Comparison of ENCODE assay signal across 18 mouse cellular contexts in genomic region chr2:28228364-28228763, GRCm38 (mm10). TPM values are rescaled to one million over a fixed set of nuclear protein-coding genes. Genes with fewer than 3 reads are reported as not detected.
DNase-seq lines count a peak whose midpoint lies in the region; ATAC-seq lines count a peak whose summit lies in the region.
"Had no signal": no experiment of that assay in that cellular context is flagged by ENCODE, and none has a peak within 500 bp of the region (broad histone marks: within the 10 kb centered on the region; RNA-seq: fewer than 3 reads in every experiment).

No protein-coding gene starts in this region.

- no peaks in the 10 kb centered on the region for H3K27me3 ChIP-seq in hindbrain, embryonic 10.5 days (ENCODE audit: insufficient read depth, poor library complexity, severe bottlenecking)
- no peaks in the 10 kb centered on the region for H3K27me3 ChIP-seq in hindbrain, embryonic 12.5 days
- no peaks in the 10 kb centered on the region for H3K27me3 ChIP-seq in embryonic facial prominence, embryonic 10.5 days (replicated peaks; ENCODE audit: low read depth, poor library complexity, severe bottlenecking)
- no peaks in the 10 kb centered on the region for H3K27me3 ChIP-seq in midbrain, embryonic 14.5 days (ENCODE audit: control insufficient read depth, insufficient read depth, low read length)
- H3K27me3 ChIP-seq: embryonic facial prominence, embryonic 13.5 days; neural tube, embryonic 12.5 days had no signal

- 94% methylated on average over 4 of the region's 4 CpGs for WGBS in hindbrain, embryonic 10.5 days
- 91% methylated on average over 4 of the region's 4 CpGs for WGBS in hindbrain, embryonic 12.5 days
- WGBS in embryonic facial prominence, embryonic 10.5 days: 91% methylated on average over 4 of the region's 4 CpGs
- 75% methylated on average over 4 of the region's 4 CpGs for WGBS in midbrain, embryonic 14.5 days

- H3K4me2 ChIP-seq in hindbrain, embryonic 12.5 days (replicated peaks): no peak overlapping the region
- H3K4me2 ChIP-seq in midbrain, embryonic 14.5 days (ENCODE audit: low read length): no peak overlapping the region
- H3K4me2 ChIP-seq: embryonic facial prominence, embryonic 13.5 days; heart, embryonic 11.5 days; neural tube, embryonic 12.5 days had no signal

- no peak overlapping the region for H3K9ac ChIP-seq in hindbrain, embryonic 12.5 days
- H3K9ac ChIP-seq in midbrain, embryonic 14.5 days (replicated peaks; ENCODE audit: low read length): no peak overlapping the region
- H3K9ac ChIP-seq: embryonic facial prominence, embryonic 13.5 days; liver, embryonic 14.5 days had no signal

- no peaks in the 10 kb centered on the region for H3K9me3 ChIP-seq in hindbrain, embryonic 10.5 days
- H3K9me3 ChIP-seq in hindbrain, embryonic 12.5 days (replicated peaks): no peaks in the 10 kb centered on the region
- no peaks in the 10 kb centered on the region for H3K9me3 ChIP-seq in embryonic facial prominence, embryonic 10.5 days
- H3K9me3 ChIP-seq in midbrain, embryonic 14.5 days (ENCODE audit: control insufficient read depth, low read length): no peaks in the 10 kb centered on the region
- H3K9me3 ChIP-seq: embryonic facial prominence, embryonic 13.5 days; neural tube, embryonic 12.5 days had no signal

- H3K4me1 ChIP-seq in hindbrain, embryonic 10.5 days (replicated peaks): peaks cover 15% of the 10 kb centered on the region
- H3K4me1 ChIP-seq in hindbrain, embryonic 12.5 days: peaks cover 13% of the 10 kb centered on the region
- peaks cover 27% of the 10 kb centered on the region for H3K4me1 ChIP-seq in embryonic facial prominence, embryonic 10.5 days
- peaks cover 22% of the 10 kb centered on the region for H3K4me1 ChIP-seq in midbrain, embryonic 14.5 days (ENCODE audit: control insufficient read depth, insufficient read depth, low read length)
- H3K4me1 ChIP-seq: neural tube, embryonic 12.5 days had no signal

- H3K27ac ChIP-seq in hindbrain, embryonic 10.5 days: peak overlapping the region; percentile 46; the same call in 1 of the 2 replicates
- no peak overlapping the region for H3K27ac ChIP-seq in hindbrain, embryonic 12.5 days
- peak overlapping the region; percentile 19; the same call in 1 of the 2 replicates for H3K27ac ChIP-seq in embryonic facial prominence, embryonic 10.5 days (replicated peaks)
- peak overlapping the region; percentile 21; the same call in 1 of the 2 replicates for H3K27ac ChIP-seq in midbrain, embryonic 14.5 days (replicated peaks; ENCODE audit: low read depth, low read length)
- H3K27ac ChIP-seq: embryonic facial prominence, embryonic 13.5 days; kidney, postnatal 0 days; liver, embryonic 14.5 days; macrophage; neural tube, embryonic 12.5 days had no signal

- no peak for ATAC-seq in hindbrain, embryonic 12.5 days (ENCODE audit: low FRiP score)
- no peak for ATAC-seq in midbrain, embryonic 14.5 days (ENCODE audit: low FRiP score, low TSS enrichment)

- no peak for DNase-seq in hindbrain, embryonic 10.5 days (ENCODE audit: low spot score)
- DNase-seq in MN1 (ENCODE audit: low spot score): peak; percentile 31
- no peak for DNase-seq in embryonic facial prominence, embryonic 10.5 days (ENCODE audit: low spot score)
- no peak for DNase-seq in midbrain, embryonic 14.5 days
- no peak for DNase-seq in spleen, adult 18-20 months
- DNase-seq in thymus, postnatal 25 days: no peak
- DNase-seq: B cell, adult 2 months; cerebellum, adult 9-10 months; heart, postnatal 10 days; kidney, adult 18-20 months; thymus, postnatal 4 days had no signal

- H3K36me3 ChIP-seq in hindbrain, embryonic 10.5 days: peaks cover 56% of the 10 kb centered on the region
- H3K36me3 ChIP-seq in hindbrain, embryonic 12.5 days: peaks cover 40% of the 10 kb centered on the region
- H3K36me3 ChIP-seq in embryonic facial prominence, embryonic 10.5 days (replicated peaks): peaks cover 22% of the 10 kb centered on the region
- H3K36me3 ChIP-seq in midbrain, embryonic 14.5 days (ENCODE audit: control insufficient read depth, insufficient read depth, low read length): peaks cover 55% of the 10 kb centered on the region

- H3K4me3 ChIP-seq in hindbrain, embryonic 10.5 days: no peak overlapping the region
- H3K4me3 ChIP-seq in hindbrain, embryonic 12.5 days: no peak overlapping the region
- H3K4me3 ChIP-seq in embryonic facial prominence, embryonic 10.5 days: no peak overlapping the region
- H3K4me3 ChIP-seq in midbrain, embryonic 14.5 days (replicated peaks; ENCODE audit: low read depth, low read length): no peak overlapping the region
- H3K4me3 ChIP-seq: embryonic facial prominence, embryonic 13.5 days; neural tube, embryonic 12.5 days had no signal

RNA-seq across cellular contexts. Expression of gene Olfm1, which starts 35.6 kb away (rescaled TPM):
- 46.9 and 113 TPM in 2 replicates for polyA plus RNA-seq in hindbrain, embryonic 10.5 days (2016; fragmentation: Nextera tagmentation; extraction: Ambion mirVana)
- polyA plus RNA-seq in hindbrain, embryonic 12.5 days (2016; fragmentation: Nextera tagmentation; extraction: Ambion mirVana): 189 and 191 TPM in 2 replicates
- polyA plus RNA-seq in embryonic facial prominence, embryonic 10.5 days (2016; fragmentation: Nextera tagmentation; extraction: Ambion mirVana): 16.8 and 20.4 TPM in 2 replicates
- polyA plus RNA-seq in midbrain, embryonic 14.5 days (2014; fragmentation: Nextera tagmentation; extraction: Ambion mirVana): 295 and 301 TPM in 2 replicates
